Mouse (Mus musculus): ENCODE data around the gene Gab2. TPM values are rescaled to one million over a fixed set of nuclear protein-coding genes. Genes with fewer than 3 reads are reported as not detected.

The Gab2 gene
- total RNA-seq (2014; fragmentation: Nextera tagmentation) (14.1 and 18.9 TPM in 2 replicates), total RNA-seq (2017) (14.3 and 16.4 TPM in 2 replicates)

- peak; percentile 60 for ATAC-seq (replicated peaks; ENCODE audit: poor library complexity, severe bottlenecking)
Observed at GRCm38 (mm10) chr7:97081242-97081958, at the start of gene Gab2. Gene Gab2 (plus strand): TSS chr7:97081586.

GRCm38 (mm10) chr7:97032412-97032811 is 49.0 kb upstream of the Gab2 start:
- no peak for ATAC-seq (replicated peaks; ENCODE audit: poor library complexity, severe bottlenecking)

- no peak for ATAC-seq (replicated peaks; ENCODE audit: poor library complexity, severe bottlenecking)
Observed at GRCm38 (mm10) chr7:97039641-97040040, 41.7 kb upstream of the Gab2 start.

DNA sequence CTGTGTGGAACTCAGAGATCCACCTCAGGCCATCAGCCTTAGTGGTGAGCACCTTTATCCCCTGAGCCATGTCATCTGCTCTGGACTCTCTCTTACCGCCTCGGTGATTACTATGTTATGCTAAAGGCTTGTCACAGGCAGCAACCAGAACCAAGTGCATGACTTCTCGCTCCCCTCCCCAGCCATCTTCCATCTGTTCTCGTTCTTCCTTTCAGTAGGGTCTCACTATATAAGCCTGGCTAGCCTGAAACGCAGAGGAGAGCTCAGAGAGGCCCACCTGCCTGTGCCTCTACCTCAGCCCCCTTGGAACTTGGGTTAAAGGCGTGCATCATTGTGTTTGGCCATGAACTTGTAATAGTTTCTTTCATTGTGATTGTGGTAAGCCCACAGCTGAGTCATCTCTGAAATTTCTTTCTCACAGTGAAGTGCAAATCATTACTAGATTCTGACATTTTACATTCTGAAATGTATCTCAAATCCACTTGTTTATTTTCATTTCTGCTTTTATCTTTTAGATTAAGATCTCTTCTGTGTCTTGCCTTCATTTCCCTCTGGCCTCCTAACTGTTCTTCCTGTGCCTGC is 39.4 kb upstream of the Gab2 start:
- ATAC-seq (replicated peaks; ENCODE audit: poor library complexity, severe bottlenecking) = peak; percentile 33; the same call in 1 of the 2 replicates

DNA sequence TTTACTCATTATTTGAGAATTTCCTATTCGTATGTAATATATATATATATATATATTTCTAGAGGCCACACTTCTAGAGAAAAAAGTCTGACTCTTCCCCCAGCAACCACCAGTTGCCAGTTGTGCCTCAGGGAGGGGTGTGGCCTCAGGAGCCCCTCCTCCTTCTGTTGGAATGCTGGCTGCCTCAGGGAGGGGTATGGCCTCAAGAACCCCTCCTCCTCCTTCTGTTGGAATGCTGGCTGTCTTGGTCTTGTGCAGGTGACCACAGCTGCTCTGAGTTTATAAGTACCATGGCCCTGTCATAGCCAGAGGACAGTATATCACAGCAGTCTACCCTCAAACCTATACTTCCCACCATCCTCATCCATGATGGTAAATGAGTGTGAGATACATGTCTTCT is 38.4 kb upstream of the Gab2 start:
- no peak for ATAC-seq (replicated peaks; ENCODE audit: poor library complexity, severe bottlenecking)

DNA sequence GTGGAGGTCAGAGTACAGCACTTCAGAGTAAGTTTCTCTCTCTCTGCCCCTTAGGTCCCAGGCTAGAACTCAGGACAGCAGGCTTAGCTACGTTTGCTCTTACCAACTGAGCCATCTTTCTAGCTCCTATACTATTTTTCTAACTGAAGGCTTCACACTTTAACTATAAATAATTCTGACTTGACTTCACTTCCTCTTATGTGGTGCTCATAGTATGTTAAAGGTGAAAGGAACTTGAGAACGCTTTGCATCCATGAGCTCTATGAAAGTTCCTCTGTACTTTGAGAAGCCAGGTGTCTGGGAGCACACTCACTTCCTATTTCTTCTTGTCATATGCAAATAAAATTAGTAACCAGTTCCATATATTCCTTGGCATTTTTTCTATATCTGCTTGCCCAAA is 20.4 kb upstream of the Gab2 start:
- ATAC-seq (replicated peaks; ENCODE audit: poor library complexity, severe bottlenecking) = no peak

DNA sequence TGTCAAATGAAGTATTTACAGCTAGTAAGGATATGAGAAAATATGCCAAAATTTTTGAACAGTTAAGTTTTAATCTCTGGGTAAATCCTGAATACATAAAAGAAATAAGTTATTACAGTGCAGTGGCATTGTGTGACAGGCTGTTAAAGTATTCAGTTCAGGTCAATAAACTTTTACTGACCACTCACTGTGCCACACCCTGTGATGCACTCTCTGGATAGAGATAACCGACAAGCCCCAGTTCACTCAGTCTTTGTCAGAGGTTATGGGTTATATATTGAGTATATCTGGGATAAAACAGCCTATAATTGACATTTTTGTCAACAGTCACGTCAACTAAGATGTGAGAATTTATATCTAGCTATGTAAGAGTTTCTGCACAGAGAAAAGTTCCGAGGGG is 9.9 kb upstream of the Gab2 start:
- no peak for ATAC-seq (replicated peaks; ENCODE audit: poor library complexity, severe bottlenecking)

- no peak for ATAC-seq (replicated peaks; ENCODE audit: poor library complexity, severe bottlenecking)
Observed at GRCm38 (mm10) chr7:97072061-97072460, 9.3 kb upstream of the Gab2 start.

- ATAC-seq (replicated peaks; ENCODE audit: poor library complexity, severe bottlenecking) = peak; percentile 88
Observed at GRCm38 (mm10) chr7:97074974-97075373, 6.4 kb upstream of the Gab2 start.

- ATAC-seq (replicated peaks; ENCODE audit: poor library complexity, severe bottlenecking) = no peak
Observed at GRCm38 (mm10) chr7:97076977-97077376, 4.4 kb upstream of the Gab2 start.

DNA sequence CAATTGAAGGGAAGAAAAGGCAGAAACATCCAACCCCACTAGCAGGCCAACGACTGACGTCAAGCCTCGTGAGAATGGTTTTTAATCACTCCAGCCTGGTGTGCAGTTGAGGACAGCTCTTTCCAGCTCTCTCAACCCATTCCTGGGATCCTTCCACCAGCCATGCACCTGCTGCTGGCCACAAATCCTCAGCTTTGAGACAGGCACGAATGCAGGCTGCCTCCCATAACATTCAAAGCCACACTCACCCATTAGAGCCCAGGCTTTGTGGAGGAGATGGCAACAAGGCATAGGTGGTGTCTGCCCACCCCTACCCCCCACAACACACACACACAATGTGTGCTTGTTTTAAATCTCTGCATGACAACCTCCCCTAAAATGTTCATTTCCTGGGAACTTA is 2.7 kb upstream of the Gab2 start:
- no peak for ATAC-seq (replicated peaks; ENCODE audit: poor library complexity, severe bottlenecking)

- ATAC-seq (replicated peaks; ENCODE audit: poor library complexity, severe bottlenecking) = no peak
Observed at GRCm38 (mm10) chr7:97079145-97079544, 2.2 kb upstream of the Gab2 start.

- ATAC-seq (replicated peaks; ENCODE audit: poor library complexity, severe bottlenecking) = no peak
Observed at GRCm38 (mm10) chr7:97079651-97080365, 1.6 kb upstream of the Gab2 start.

DNA sequence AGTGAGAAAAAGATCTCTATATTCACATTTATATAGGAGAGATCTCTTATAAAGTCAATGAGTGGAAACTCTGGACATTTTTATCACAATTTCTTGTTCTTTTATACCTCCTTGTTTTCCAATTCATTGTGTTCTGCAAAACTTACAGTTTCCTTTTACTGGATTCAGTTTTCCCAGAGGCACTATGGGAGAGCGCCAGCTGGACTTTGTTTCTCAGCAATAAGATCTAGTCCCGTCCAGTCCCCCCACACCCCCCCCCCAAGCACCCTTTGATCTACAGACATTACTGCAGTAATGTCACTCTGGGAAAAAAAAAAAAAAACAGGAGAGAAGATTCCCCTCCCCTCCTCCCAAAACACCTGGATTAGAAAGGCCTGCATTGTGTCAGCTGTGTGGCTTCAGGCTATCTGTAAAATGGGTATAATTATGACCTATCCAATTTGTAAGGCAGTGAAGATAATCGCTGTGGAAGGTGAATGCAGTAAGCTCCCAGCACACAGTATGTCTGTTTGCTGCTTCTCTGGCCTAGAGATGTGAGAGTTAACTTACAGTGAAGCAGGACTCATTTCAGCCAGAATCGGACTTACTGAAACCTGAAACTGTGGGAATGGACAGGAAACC is 655 bp upstream of the Gab2 start:
- ATAC-seq (replicated peaks; ENCODE audit: poor library complexity, severe bottlenecking) = no peak

GRCm38 (mm10) chr7:97081959-97082218 is 503 bp downstream of the Gab2 start:
- ATAC-seq (replicated peaks; ENCODE audit: poor library complexity, severe bottlenecking) = no peak

- ATAC-seq (replicated peaks; ENCODE audit: poor library complexity, severe bottlenecking) = peak; percentile 73
Observed at GRCm38 (mm10) chr7:97082219-97083101, 1.1 kb downstream of the Gab2 start.

- ATAC-seq (replicated peaks; ENCODE audit: poor library complexity, severe bottlenecking) = no peak
Observed at GRCm38 (mm10) chr7:97083579-97083978, 2.2 kb downstream of the Gab2 start.

- no peak for ATAC-seq (replicated peaks; ENCODE audit: poor library complexity, severe bottlenecking)
Observed at GRCm38 (mm10) chr7:97084181-97084580, 2.8 kb downstream of the Gab2 start.

DNA sequence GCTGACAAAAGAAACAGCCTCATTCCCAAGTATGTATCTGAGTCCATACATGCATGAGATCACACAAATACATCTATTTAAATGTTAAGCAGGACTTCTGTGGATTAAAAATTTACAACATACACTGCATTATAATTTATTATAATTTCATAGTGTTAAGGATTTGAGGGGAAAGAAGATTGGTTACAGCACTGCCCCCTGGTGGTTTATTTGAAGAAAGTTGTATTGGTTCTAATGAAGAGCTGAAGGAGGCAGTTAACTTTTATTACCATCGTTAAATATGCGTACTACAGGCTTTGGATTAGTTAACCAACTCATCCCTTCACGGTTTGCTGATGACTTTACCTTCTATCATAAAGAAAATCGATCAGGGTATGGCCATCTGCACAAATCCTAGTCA is 3.9 kb downstream of the Gab2 start:
- ATAC-seq (replicated peaks; ENCODE audit: poor library complexity, severe bottlenecking) = no peak

DNA sequence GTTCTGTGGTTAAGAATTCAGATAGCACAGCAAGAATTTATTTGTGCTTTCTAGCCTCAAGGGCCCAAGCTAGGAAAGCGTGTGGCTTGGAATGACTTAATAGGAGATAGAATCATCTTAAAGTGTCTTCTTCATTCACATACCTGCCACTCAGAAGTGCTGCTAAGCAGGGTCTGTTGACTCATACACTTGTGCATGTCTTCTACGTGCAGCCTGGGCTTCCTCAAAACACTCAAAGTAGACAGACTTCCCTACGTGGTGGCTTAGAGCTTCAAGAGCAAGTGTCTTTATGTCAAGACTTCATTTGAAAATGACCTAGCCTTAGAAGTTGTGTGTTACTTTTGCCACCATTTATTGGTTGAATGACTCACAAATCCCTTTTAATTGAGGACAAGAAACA is 12.9 kb downstream of the Gab2 start:
- peak; percentile 68 for ATAC-seq (replicated peaks; ENCODE audit: poor library complexity, severe bottlenecking)

All from granulocyte monocyte progenitor cell, adult 5-6 weeks (primary cell).